Mouse (Mus musculus): ENCODE measurements at regions not wholly inside any gene's neighbourhood (a gene's known extent, or its start where the extent isn't known, plus 50 kb on each side); places are given as distances from the start of the nearest gene placed in this dataset.

DNA sequence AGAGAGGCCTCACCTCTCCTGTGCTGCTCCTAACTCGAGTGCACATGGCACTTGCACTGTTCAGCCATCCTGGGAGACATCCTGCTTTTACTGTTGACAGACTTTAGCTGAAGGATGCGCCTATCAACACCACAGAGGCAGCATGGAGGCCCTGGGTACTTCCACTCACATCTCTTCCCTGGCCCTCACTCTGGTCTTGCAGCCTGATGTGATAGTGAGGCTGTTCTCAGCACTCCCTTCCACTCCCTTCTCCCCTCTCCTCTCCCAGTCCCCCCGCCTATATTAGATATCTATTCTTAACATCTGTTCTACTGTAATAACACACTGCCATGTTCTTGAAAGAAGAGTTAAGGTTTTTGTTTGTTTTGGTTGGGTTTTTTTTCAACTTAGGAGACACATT lies 50.2 kb upstream of the Bod1 start:
- no peak for DNase-seq (ENCODE audit: low spot score)
- intact Hi-C loops (cut with DNase I), result no loop called here

DNA sequence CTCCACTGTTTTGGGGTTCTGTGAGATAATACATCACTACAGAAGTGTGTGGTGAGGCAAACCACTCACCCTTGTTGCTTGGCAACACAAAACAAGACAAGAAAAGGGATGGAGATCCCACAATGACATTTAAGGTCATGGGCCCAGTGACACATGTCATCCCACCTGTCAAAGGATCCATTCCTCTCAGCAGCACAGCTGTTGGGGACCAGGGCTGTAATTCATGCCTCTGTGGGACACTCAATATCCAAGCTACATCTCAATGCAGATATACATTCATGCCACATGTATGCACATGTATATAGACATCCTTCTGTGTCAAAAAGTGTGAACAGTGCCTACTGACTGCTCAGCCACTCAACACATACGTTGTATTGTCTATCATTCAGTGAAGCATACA lies 52.8 kb upstream of the Bod1 start:
- intact Hi-C loops (cut with DNase I), result no loop called here
- DNase-seq (ENCODE audit: low spot score), result no peak

DNA sequence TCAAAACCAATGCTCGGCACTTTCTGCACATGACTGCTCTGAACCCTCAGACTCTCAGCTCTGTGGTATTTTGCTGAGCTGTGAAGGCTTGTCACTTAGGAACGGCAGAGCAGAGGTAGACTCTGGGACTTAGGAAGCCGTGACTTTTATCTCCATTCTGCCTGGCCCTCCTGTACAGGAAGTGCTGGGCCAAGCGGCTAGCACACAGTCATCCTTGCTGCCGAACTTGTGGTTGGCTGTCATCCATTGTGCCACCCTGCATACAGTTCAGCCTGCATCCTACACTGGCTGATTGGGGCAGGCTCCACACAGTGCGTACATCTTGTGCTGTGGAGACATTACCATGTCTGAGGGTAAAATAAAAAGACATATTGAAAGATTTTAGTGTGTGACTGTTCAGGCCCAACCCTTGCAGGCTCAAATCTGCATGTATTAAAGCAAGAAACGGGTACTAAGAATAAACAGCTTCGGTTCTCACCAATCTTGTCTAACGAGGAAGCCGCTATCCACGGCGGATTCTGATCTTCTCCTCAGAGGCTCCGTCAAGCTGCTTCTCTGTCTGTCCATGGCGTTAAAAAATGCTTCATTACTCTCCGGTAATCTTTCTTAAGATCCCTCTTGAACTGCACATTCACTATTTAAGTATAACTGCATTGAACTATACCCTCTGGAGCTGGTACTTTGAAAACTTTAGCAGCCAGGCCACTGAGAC lies 54.4 kb upstream of the Bod1 start:
- DNase-seq (ENCODE audit: low spot score), result no peak
- intact Hi-C loops (cut with DNase I), result no loop called here

DNA sequence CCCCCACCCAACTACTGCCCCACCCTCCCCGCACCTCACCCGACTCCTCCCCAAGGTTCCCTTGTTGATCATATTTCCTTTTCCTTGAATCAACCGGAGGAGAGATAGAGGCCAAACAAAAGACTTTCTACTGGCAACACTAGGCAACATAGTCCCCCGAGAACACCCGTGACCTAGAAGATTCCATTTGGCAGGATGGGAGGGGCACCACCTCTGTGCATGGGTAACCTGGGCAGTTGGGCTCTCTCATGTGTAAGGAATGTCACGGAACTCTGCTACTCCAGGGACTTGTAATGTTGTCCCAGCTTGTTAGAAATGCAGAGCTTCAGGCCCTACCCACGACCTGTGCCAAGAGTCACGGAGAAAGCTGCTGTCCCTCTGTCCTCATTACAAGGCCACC lies 55.6 kb upstream of the Bod1 start:
- no peak for DNase-seq (ENCODE audit: low spot score)
- intact Hi-C loops (cut with DNase I), result no loop called here

GRCm38 (mm10) chr11:31729728-31730127 lies 58.0 kb upstream of the Bod1 start:
- DNase-seq (ENCODE audit: low spot score), result no peak
- intact Hi-C loops (cut with DNase I), result no loop called here

DNA sequence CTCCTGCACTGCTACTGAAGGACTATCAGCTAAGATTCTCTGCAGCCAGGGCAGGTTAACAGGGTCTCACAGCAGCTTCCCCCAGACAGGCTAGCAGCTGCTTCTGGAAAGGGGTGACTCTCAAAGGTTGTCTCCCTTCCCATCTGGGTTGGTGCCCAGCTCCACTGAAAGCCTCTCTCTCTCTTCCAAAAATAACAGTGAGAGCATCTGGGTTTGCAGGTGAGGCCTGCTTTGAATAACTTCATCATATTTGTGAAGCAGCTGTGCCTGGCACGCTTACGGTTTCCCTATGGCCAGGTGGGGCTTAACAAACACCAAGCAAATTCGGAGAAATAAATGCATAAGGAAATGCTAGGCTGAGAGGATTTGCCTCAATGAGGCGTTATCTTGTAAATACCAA lies 58.5 kb upstream of the Bod1 start:
- intact Hi-C loops (cut with DNase I), result no loop called here
- no peak for DNase-seq (ENCODE audit: low spot score)

- DNase-seq (ENCODE audit: low spot score), result no peak
- intact Hi-C loops (cut with DNase I), result no loop called here
Measured at GRCm38 (mm10) chr11:31730680-31731079, 59.0 kb upstream of the Bod1 start.

GRCm38 (mm10) chr11:31731459-31731858 lies 59.8 kb upstream of the Bod1 start:
- DNase-seq (ENCODE audit: low spot score), result no peak
- intact Hi-C loops (cut with DNase I), result no loop called here

DNA sequence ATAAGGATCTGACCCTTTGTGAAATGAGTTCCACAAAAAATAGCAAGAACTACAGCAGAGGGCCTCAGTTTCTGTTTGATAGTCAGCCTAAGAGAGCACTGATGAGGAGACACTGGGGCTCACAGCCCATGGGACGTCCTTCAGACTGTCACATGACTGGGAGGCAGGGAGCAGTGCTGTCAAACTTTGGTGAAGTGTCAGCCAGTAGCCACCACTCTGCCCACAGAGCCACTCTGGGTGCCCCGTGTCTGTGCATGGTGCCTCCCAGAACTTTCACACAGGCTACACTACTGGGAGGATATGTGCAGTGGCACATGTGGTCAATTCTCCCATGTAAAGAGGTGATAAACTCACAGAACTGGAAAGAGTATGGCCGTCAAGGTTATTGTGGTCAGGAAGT lies 60.7 kb upstream of the Bod1 start:
- intact Hi-C loops (cut with DNase I), result no loop called here
- DNase-seq (ENCODE audit: low spot score), result no peak

DNA sequence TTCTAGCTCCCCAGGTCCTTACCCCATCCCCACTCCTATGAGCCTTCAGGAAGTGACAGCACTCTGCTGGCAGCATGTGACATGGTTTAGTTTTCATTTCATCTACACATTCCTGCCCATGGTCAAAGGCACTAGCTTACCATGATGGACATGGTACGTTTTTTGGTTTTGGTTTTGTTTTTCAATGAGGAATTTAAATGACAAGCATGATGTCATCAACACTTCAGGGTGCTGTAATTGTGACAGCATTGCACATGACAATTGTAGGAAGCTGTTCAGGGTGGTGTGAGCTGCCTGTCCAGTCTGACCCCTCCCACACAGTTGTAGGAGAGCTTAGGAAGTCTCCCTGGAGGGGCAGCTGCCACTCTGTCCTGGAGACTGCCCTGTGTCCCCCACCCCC lies 61.3 kb upstream of the Bod1 start:
- no peak for DNase-seq (ENCODE audit: low spot score)
- intact Hi-C loops (cut with DNase I), result no loop called here

DNA sequence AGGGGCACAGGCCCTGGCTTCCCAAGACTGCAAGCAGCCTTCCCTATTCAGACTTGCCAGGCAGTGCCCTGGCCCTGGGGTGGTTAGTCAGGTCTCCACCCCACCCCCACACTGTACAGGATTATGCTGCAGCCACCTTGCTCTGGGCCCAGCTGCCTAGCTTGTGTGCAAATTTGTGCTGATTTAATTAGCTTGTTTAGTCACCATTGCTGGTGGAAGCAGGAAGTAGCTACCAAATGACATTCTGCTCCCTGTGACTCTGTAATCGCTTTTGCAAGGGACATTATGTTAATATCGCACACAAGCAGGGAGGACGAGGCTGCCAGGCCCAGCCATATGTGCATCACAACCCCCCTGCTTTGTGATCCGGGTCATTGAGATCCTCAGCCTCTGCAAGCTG lies 62.4 kb upstream of the Bod1 start:
- DNase-seq (ENCODE audit: low spot score), result no peak
- intact Hi-C loops (cut with DNase I), result no loop called here

DNA sequence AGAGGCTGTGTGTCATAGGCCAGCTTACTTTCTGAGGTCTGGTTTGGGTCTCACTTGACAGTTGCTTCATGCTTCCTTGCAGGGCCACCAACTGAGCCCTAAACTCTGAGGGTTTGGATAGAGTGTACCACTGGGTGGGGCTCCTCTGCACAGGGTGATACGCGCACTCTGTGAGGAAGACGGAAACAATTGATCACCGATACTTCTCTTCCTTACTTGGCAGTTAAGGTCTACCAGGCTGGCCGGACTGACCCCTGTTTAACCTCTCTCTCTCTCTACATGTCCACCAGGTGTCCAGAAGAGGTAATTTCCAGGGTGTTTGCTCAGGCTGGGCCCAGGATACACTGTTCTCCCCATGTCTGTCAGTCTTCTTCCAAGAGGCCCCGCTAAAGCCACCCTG lies 63.6 kb upstream of the Bod1 start:
- intact Hi-C loops (cut with DNase I), result no loop called here
- DNase-seq (ENCODE audit: low spot score), result no peak

- intact Hi-C loops (cut with DNase I), result no loop called here
- no peak for DNase-seq (ENCODE audit: low spot score)
Measured at GRCm38 (mm10) chr11:31736086-31736485, 64.4 kb upstream of the Bod1 start.

DNA sequence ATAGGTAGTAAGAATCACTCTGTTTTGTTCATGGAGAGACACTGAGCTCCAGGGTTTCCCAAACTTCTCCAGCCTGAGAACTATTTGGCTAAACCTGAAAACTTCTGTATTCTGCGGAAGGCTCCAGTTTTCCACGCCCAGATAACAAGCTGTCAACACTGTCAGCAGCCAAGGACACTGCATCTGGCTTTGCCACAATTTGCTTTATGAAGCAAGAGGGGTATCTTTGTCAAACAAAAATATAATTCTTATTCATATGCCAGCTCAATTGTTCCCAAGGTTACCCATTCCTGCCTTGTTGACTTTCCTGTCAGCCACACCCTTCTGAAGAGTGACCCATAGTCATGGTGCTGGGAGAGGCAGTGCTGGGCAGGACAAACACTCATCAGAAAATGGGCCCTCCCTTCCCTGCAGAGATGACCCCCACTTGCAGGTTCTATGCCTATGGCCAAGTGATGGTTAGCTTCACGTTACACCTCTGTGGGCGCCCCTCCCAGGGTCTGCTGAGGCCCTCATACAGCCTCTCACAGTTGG lies 64.9 kb upstream of the Bod1 start:
- intact Hi-C loops (cut with DNase I), result no loop called here
- no peak for DNase-seq (ENCODE audit: low spot score)

- intact Hi-C loops (cut with DNase I), result no loop called here
- DNase-seq (ENCODE audit: low spot score), result no peak
Measured at GRCm38 (mm10) chr11:31738148-31739021, 66.7 kb upstream of the Bod1 start.

- DNase-seq (ENCODE audit: low spot score), result no peak
- intact Hi-C loops (cut with DNase I), result no loop called here
Measured at GRCm38 (mm10) chr11:31740409-31740808, 68.7 kb upstream of the Bod1 start.

GRCm38 (mm10) chr11:31742160-31742559 lies 70.5 kb upstream of the Bod1 start:
- intact Hi-C loops (cut with DNase I), result no loop called here
- no peak for DNase-seq (ENCODE audit: low spot score)

GRCm38 (mm10) chr11:31744076-31744785 lies 72.5 kb upstream of the Bod1 start:
- intact Hi-C loops (cut with DNase I), result no loop called here
- no peak for DNase-seq (ENCODE audit: low spot score)

DNA sequence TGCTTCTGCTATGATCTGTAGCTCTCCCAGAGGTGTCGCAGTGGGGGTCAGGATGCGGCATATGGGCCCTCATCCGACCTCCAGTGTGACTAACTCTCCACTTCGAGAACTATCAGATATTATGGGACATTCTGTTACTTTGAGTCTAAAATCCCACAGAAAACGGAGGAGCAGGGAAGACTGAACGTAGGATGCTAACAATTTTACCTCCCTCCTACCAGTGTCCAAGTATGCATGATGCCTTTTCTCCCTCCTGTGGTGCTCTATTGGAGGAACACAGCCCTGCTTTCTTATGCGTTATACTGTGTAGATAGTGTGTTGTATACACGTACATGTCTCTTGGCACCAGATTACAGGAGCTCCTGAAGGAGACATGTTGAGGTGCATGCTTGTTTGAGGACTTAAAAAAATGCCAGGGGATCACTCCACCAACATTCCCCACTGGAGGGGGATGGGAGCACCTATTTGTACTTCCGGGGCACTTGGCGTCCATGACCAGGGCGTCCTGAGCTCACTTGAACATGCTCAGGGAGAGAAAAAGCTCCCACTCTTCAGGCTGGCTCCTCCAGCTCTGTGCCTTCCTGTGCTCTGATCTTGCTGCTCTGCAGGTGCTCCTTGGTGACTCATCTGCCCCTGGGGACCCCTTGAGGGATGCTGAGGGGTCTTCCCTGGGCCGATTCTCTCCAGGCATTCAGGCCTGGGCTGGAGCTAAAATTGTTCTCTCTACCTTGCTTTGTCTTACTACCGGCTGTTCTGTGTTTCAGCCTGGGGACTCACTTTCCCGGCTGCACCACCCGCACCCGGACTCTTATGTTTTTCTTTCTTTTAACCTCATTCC lies 73.6 kb upstream of the Bod1 start:
- intact Hi-C loops (cut with DNase I), result no loop called here
- DNase-seq (ENCODE audit: low spot score), result no peak

DNA sequence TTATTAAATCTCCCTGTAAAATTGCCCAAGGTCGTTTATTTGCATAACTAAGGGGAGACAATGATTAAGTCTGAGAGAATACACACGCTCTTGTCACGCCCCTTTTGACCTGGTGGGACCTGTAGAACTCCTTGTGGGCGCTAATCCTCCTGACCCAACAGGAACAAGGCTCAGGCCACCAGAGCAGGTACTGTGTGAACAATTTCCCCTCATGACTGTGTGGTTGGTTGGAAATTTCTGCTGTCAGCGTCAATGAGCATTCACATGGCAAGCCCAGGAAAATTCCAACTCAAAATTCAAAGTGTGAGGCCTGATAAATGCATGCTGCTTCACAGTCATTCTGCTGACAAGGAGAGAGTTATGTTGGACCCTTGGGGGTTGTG lies 74.2 kb upstream of the Bod1 start:
- intact Hi-C loops (cut with DNase I), result no loop called here
- no peak for DNase-seq (ENCODE audit: low spot score)
